Mouse (Mus musculus) liver, embryonic 14.5 days (tissue): ENCODE results near the gene Rrbp1.

Experiments
- CTCF ChIP-seq: IDR thresholded peaks from 2 replicates; pipeline ENCODE4 v1.5.1; 2016; ENCODE audit warnings: antibody characterized with exemption, low read depth, control low read depth
- EP300 ChIP-seq: IDR thresholded peaks from 2 replicates; pipeline ENCODE4 v1.6.1; 2016; ENCODE audit warnings: antibody characterized with exemption, low read depth

- no peak for TF ChIP-seq EP300
- no peak for TF ChIP-seq CTCF
These were observed 48.9 kb downstream of the Rrbp1 start for GRCm38 (mm10) chr2:143962192-143962591.
